Mouse (Mus musculus) hindbrain, embryonic 15.5 days (tissue): ENCODE data around the gene Pbx3. TPM values are rescaled to one million over a fixed set of nuclear protein-coding genes. Genes with fewer than 3 reads are reported as not detected.

Experiments
- ATAC-seq: fragments of 200-750 bp; cut with Nextera tagmentation; 2 replicates; pipeline ENCODE4 v1.8.0; 2017; ENCODE audit warnings: low read depth, moderate number of reproducible peaks, moderate TSS enrichment; ENCODE audit not compliant: low FRiP score
- H3K27ac ChIP-seq: fragments of 300-500 bp; sonication (generic); replicated peaks from 2 replicates; pipeline ENCODE4 v1.5.1; 2015; ENCODE audit warnings: mild to moderate bottlenecking, inconsistent platforms
- H3K27me3 ChIP-seq: fragments of 300-500 bp; sonication (generic); 2 replicates; pipeline ENCODE4 v1.6.1; 2015; ENCODE audit warnings: control low read depth, inconsistent platforms
- H3K36me3 ChIP-seq: fragments of 300-500 bp; sonication (generic); 2 replicates; pipeline ENCODE4 v1.6.1; 2015; ENCODE audit warnings: control low read depth, inconsistent platforms
- H3K4me1 ChIP-seq: fragments of 300-500 bp; sonication (generic); replicated peaks from 2 replicates; pipeline ENCODE4 v1.6.1; 2015; ENCODE audit warnings: control low read depth, inconsistent platforms
- H3K4me2 ChIP-seq: fragments of 300-500 bp; sonication (generic); 2 replicates; pipeline ENCODE4 v1.6.1; 2015; ENCODE audit warnings: moderate library complexity, mild to moderate bottlenecking, inconsistent platforms
- H3K4me3 ChIP-seq: fragments of 300-500 bp; sonication (generic); 2 replicates; pipeline ENCODE4 v1.5.1; 2015; ENCODE audit warnings: mild to moderate bottlenecking, inconsistent platforms
- H3K9ac ChIP-seq: fragments of 300-500 bp; sonication (generic); 2 replicates; pipeline ENCODE4 v1.6.1; 2015; ENCODE audit warnings: inconsistent platforms
- H3K9me3 ChIP-seq: fragments of 300-500 bp; sonication (generic); 2 replicates; pipeline ENCODE4 v1.6.1; 2016; ENCODE audit warnings: control low read depth, inconsistent platforms
- WGBS: fragments of 180-500 bp; shearing (Covaris S2); methylation state at CpG from one replicate; pipeline ENCODE4 v1.1.7; 2015; 5-methylcytosine and 5-hydroxymethylcytosine counted together
- polyA plus RNA-seq: library from polyadenylated mRNA; unstranded; fragments of >200 nt; fragmentation: Nextera tagmentation; extraction: Ambion mirVana; gene quantifications from 2 replicates; pipeline ENCODE4 v1.2.1, GENCODE M21; 2015

The Pbx3 gene
- polyA plus RNA-seq, 1 experiment from 2014 or later = 130 TPM

GRCm38 (mm10) chr2:34162484-34162883, 210.5 kb downstream of the Pbx3 start:
- Histone ChIP-seq H3K27ac (no peak overlapping the region), H3K9me3 (no peaks in the 10 kb centered on the region), H3K27me3 (no peaks in the 10 kb centered on the region), H3K4me3 (no peak overlapping the region), H3K36me3 (no peaks in the 10 kb centered on the region), H3K9ac (no peak overlapping the region), H3K4me2 (no peak overlapping the region), H3K4me1 (no peaks in the 10 kb centered on the region)
- ATAC-seq = no peak
- 94% methylated on average over 3 of the region's 3 CpGs for WGBS

DNA sequence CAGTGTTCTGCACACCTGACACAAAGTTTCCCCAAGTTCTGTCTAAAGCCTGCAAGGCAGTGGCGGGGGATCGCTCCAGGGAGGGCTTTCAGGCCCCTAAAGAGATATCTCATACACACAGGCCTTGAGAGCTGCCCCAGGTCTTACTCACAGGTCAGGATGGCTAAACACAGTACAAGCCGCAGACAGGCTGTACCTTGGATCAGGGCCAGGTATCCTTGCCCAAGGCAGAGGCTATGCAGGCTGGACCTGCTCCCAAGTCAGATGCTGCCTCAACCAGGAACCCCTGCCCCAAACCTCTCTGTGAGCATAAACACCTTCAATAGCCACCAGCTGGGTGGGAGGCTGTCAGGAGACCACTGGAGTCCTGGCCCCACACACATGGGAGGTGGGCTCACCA, 215.2 kb downstream of the Pbx3 start:
- no peak for ATAC-seq
- Histone ChIP-seq H3K4me3 (no peak overlapping the region), H3K4me2 (no peak overlapping the region), H3K9ac (no peak overlapping the region), H3K4me1 (peaks cover 7% of the 10 kb centered on the region; the same call in 1 of the 2 replicates), H3K9me3 (no peaks in the 10 kb centered on the region), H3K27ac (no peak overlapping the region), H3K27me3 (no peaks in the 10 kb centered on the region), H3K36me3 (no peaks in the 10 kb centered on the region)
- WGBS = 82% methylated on average over 3 of the region's 3 CpGs

DNA sequence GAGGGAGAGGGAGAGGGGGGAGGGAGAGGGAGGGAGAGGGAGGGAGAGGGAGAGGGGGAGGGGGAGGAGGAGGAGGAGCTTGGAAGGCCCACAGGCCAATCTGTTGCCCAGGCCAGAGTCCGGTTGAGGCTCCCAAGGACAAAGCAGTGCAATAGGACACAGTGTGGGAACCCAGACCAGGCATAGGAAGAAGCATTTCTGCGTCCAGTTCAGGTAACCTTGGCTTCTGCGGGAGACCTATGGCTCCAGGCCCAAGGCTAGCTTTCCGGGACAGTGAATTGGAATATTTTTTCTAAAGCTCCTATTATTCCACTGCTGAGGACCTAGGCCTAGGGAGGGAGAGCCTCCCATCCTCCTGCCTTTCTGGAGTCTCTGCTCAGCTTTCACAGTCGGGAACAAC, 218.1 kb downstream of the Pbx3 start:
- H3K36me3 ChIP-seq = no peaks in the 10 kb centered on the region
- H3K9me3 ChIP-seq = no peaks in the 10 kb centered on the region
- no peak overlapping the region for H3K9ac ChIP-seq
- 65% methylated on average over 5 of the region's 5 CpGs for WGBS
- no peak overlapping the region for H3K27ac ChIP-seq
- no peak overlapping the region for H3K4me2 ChIP-seq
- H3K4me1 ChIP-seq = peaks cover 7% of the 10 kb centered on the region; the same call in 1 of the 2 replicates
- H3K4me3 ChIP-seq = no peak overlapping the region
- no peaks in the 10 kb centered on the region for H3K27me3 ChIP-seq
- no peak for ATAC-seq

- 74% methylated on average over 6 of the region's 6 CpGs for WGBS
- H3K4me2 ChIP-seq = no peak overlapping the region
- ATAC-seq = no peak
Observed at GRCm38 (mm10) chr2:34153336-34153735, 219.6 kb downstream of the Pbx3 start.

GRCm38 (mm10) chr2:34150560-34150959, 222.4 kb downstream of the Pbx3 start:
- Histone ChIP-seq H3K36me3 (no peaks in the 10 kb centered on the region), H3K4me2 (no peak overlapping the region), H3K9me3 (no peaks in the 10 kb centered on the region), H3K4me3 (no peak overlapping the region), H3K9ac (no peak overlapping the region), H3K27me3 (no peaks in the 10 kb centered on the region), H3K27ac (no peak overlapping the region), H3K4me1 (0 out of 2 replicates have a peak, but pooled peaks cover 11% of the 10 kb centered on the region)
- WGBS = 89% methylated on average over 4 of the region's 4 CpGs
- no peak for ATAC-seq

More at GRCm38 (mm10) chr2:34153336-34153735, 219.6 kb downstream of the Pbx3 start:
- Histone ChIP-seq H3K9ac (no peak overlapping the region), H3K9me3 (no peaks in the 10 kb centered on the region), H3K27me3 (no peaks in the 10 kb centered on the region), H3K36me3 (no peaks in the 10 kb centered on the region), H3K4me3 (no peak overlapping the region), H3K27ac (no peak overlapping the region), H3K4me1 (peaks cover 11% of the 10 kb centered on the region; the same call in 1 of the 2 replicates)

GRCm38 (mm10) chr2:34148214-34148613, 224.7 kb downstream of the Pbx3 start:
- 0 out of 2 replicates have a peak, but pooled peaks cover 11% of the 10 kb centered on the region for H3K4me1 ChIP-seq
- no peaks in the 10 kb centered on the region for H3K9me3 ChIP-seq
- no peaks in the 10 kb centered on the region for H3K36me3 ChIP-seq
- H3K4me3 ChIP-seq = no peak overlapping the region
- no peak overlapping the region for H3K27ac ChIP-seq
- 81% methylated on average over 7 of the region's 7 CpGs for WGBS
- no peaks in the 10 kb centered on the region for H3K27me3 ChIP-seq
- ATAC-seq = no peak
- H3K9ac ChIP-seq = no peak overlapping the region
- no peak overlapping the region for H3K4me2 ChIP-seq

GRCm38 (mm10) chr2:34147476-34147875, 225.5 kb downstream of the Pbx3 start:
- ATAC-seq = no peak
- 68% methylated on average over 14 of the region's 14 CpGs for WGBS
- no peak overlapping the region for H3K27ac ChIP-seq

GRCm38 (mm10) chr2:34147036-34147435, 225.9 kb downstream of the Pbx3 start:
- 59% methylated on average over 4 of the region's 4 CpGs for WGBS
- no peak for ATAC-seq

More at GRCm38 (mm10) chr2:34147476-34147875, 225.5 kb downstream of the Pbx3 start:
- Histone ChIP-seq H3K27me3 (no peaks in the 10 kb centered on the region), H3K4me2 (no peak overlapping the region), H3K9ac (no peak overlapping the region), H3K9me3 (no peaks in the 10 kb centered on the region), H3K36me3 (no peaks in the 10 kb centered on the region), H3K4me3 (no peak overlapping the region), H3K4me1 (0 out of 2 replicates have a peak, but pooled peaks cover 11% of the 10 kb centered on the region)

DNA sequence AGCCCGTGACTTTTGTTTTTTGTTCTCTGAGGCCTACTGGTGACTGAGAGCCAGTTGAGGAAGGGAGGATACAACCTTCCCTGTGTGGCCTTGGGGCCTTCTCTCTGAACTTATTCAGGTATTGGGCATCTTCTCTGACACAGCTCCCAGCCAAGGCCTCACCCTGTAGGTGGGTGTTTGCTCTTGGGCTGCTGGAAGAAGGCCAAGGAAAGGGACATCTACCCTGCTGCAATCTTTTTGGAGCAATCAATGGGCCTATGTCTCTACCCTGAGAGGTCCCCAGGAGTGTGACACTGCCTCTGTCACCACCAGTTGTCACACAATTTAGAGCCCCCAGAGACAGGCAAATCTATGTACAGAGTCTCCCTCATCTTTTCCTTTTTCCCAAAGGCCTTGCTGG, 226.5 kb downstream of the Pbx3 start:
- Histone ChIP-seq H3K4me1 (0 out of 2 replicates have a peak, but pooled peaks cover 11% of the 10 kb centered on the region), H3K9me3 (no peaks in the 10 kb centered on the region)

More at GRCm38 (mm10) chr2:34147036-34147435, 225.9 kb downstream of the Pbx3 start:
- Histone ChIP-seq H3K27ac (no peak overlapping the region), H3K4me1 (0 out of 2 replicates have a peak, but pooled peaks cover 11% of the 10 kb centered on the region), H3K9me3 (no peaks in the 10 kb centered on the region), H3K4me3 (no peak overlapping the region), H3K4me2 (no peak overlapping the region), H3K9ac (no peak overlapping the region), H3K27me3 (no peaks in the 10 kb centered on the region), H3K36me3 (no peaks in the 10 kb centered on the region)

GRCm38 (mm10) chr2:34139470-34140158, 233.3 kb downstream of the Pbx3 start:
- H3K36me3 ChIP-seq = no peaks in the 10 kb centered on the region
- no peak for ATAC-seq
- no peaks in the 10 kb centered on the region for H3K4me1 ChIP-seq
- WGBS = 73% methylated on average over 5 of the region's 5 CpGs
- no peak overlapping the region for H3K4me3 ChIP-seq
- no peak overlapping the region for H3K9ac ChIP-seq
- H3K27me3 ChIP-seq = no peaks in the 10 kb centered on the region
- no peak overlapping the region for H3K27ac ChIP-seq
- no peaks in the 10 kb centered on the region for H3K9me3 ChIP-seq
- H3K4me2 ChIP-seq = no peak overlapping the region

More for the DNA sequence above, 226.5 kb downstream of the Pbx3 start:
- 78% methylated on average over 1 of the region's 1 CpGs for WGBS
- no peak overlapping the region for H3K27ac ChIP-seq
- H3K36me3 ChIP-seq = no peaks in the 10 kb centered on the region
- no peak overlapping the region for H3K4me2 ChIP-seq
- no peak overlapping the region for H3K9ac ChIP-seq
- no peaks in the 10 kb centered on the region for H3K27me3 ChIP-seq
- no peak overlapping the region for H3K4me3 ChIP-seq
- no peak for ATAC-seq

DNA sequence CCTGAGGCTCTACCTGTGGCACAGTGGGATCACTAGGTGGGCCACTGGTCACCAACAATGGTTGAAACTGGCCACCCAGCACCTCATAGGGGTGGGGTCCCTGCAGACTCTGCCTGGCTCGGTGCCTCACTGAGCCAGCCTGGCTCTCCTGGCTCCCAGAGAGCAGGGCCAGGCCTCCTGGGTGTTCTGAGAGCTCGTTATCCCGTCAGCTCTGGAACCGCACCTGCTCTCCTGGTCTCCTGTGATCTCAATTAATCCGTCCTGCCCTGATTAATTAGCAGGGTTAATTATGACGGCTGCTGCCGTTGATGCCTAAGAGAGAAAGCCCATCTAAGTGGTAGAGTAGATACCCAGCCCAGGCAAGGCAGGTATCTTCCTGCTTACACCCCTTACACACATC, 237.6 kb downstream of the Pbx3 start:
- Histone ChIP-seq H3K27ac (no peak overlapping the region), H3K4me1 (peaks cover under 1% of the 10 kb centered on the region), H3K4me3 (no peak overlapping the region), H3K9me3 (no peaks in the 10 kb centered on the region), H3K27me3 (no peaks in the 10 kb centered on the region), H3K4me2 (no peak overlapping the region), H3K36me3 (no peaks in the 10 kb centered on the region), H3K9ac (no peak overlapping the region)
- ATAC-seq = no peak
- WGBS = 33% methylated on average over 7 of the region's 7 CpGs

DNA sequence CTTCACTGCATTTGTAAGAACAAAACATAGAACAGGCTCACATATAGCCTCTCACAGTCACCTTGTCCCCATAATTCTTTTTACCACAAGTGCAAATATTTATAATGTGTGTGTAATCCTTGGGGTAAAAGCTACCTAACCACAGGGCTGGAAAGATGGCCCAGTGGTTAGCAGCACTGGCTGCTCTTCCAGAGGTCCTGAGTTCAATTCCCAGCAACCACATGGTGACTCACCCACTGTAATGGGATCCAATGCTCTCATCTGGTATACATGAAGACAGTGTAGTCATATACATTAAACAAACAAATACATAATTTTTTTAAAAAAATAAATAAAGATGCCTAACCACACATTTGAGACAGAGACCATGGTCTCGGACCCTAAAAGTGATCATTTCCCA, 240.2 kb downstream of the Pbx3 start:
- 97% methylated on average over 1 of the region's 1 CpGs for WGBS

More for the DNA sequence above, 240.2 kb downstream of the Pbx3 start:
- no peaks in the 10 kb centered on the region for H3K36me3 ChIP-seq
- no peak overlapping the region for H3K4me3 ChIP-seq
- no peak overlapping the region for H3K4me2 ChIP-seq
- no peaks in the 10 kb centered on the region for H3K9me3 ChIP-seq
- no peak for ATAC-seq
- no peak overlapping the region for H3K27ac ChIP-seq
- H3K27me3 ChIP-seq = no peaks in the 10 kb centered on the region
- H3K9ac ChIP-seq = no peak overlapping the region
- peaks cover 14% of the 10 kb centered on the region for H3K4me1 ChIP-seq
